In genomic region chr4:134357461-134357771, GRCm38 (mm10) we compare ENCODE assay signal across 7 mouse cellular contexts. TPM values are rescaled to one million over a fixed set of nuclear protein-coding genes. Genes with fewer than 3 reads are reported as not detected.
DNase-seq lines count a peak whose midpoint lies in the region; ATAC-seq and TF ChIP-seq lines count a peak whose summit lies in the region.

No protein-coding gene starts in this region.

- H3K36me3 ChIP-seq in lung, postnatal 0 days (ENCODE audit: insufficient read depth, low read length), result no peaks in the 10 kb centered on the region
- H3K36me3 ChIP-seq in hindbrain, embryonic 10.5 days, result no peaks in the 10 kb centered on the region
- H3K36me3 ChIP-seq in liver, embryonic 15.5 days (replicated peaks), result no peaks in the 10 kb centered on the region
- no peaks in the 10 kb centered on the region for H3K36me3 ChIP-seq in stomach, embryonic 16.5 days (ENCODE audit: control insufficient read depth, insufficient read depth, low read length)

- WGBS in lung, postnatal 0 days, result 34% methylated on average over 17 of the region's 17 CpGs
- 38% methylated on average over 17 of the region's 17 CpGs for WGBS in hindbrain, embryonic 10.5 days
- WGBS in liver, embryonic 15.5 days (ENCODE audit: insufficient replicate concordance), result 40% methylated on average over 17 of the region's 17 CpGs
- 31% methylated on average over 17 of the region's 17 CpGs for WGBS in stomach, embryonic 16.5 days

- H3K9me3 ChIP-seq in lung, postnatal 0 days (ENCODE audit: low read length), result no peaks in the 10 kb centered on the region
- H3K9me3 ChIP-seq in hindbrain, embryonic 10.5 days, result no peaks in the 10 kb centered on the region
- H3K9me3 ChIP-seq in liver, embryonic 15.5 days (replicated peaks), result no peaks in the 10 kb centered on the region
- no peaks in the 10 kb centered on the region for H3K9me3 ChIP-seq in stomach, embryonic 16.5 days (replicated peaks; ENCODE audit: control insufficient read depth, low read length)

- intact Hi-C loops in gastrocnemius, postnatal 14 days (cut with DNase I; ENCODE audit: low total_unique reads), result no loop called here

- no peak for ATAC-seq in lung, postnatal 0 days
- peak; percentile 48 for ATAC-seq in liver, embryonic 15.5 days (ENCODE audit: insufficient read depth)
- no peak; the same call in 1 of the 2 replicates for ATAC-seq in stomach, embryonic 16.5 days (ENCODE audit: insufficient read depth, low FRiP score)

- H3K9ac ChIP-seq in lung, postnatal 0 days (replicated peaks; ENCODE audit: low read depth), result no peak overlapping the region
- no peak overlapping the region for H3K9ac ChIP-seq in liver, embryonic 15.5 days
- peak overlapping the region; percentile 46; the same call in 1 of the 2 replicates for H3K9ac ChIP-seq in stomach, embryonic 16.5 days (ENCODE audit: low read length)

- no peak for DNase-seq in lung, postnatal 0 days (ENCODE audit: low spot score)
- no peak for DNase-seq in lung, adult 18-20 months
- no peak for DNase-seq in hindbrain, embryonic 10.5 days (ENCODE audit: low spot score)
- no peak for DNase-seq in gastrocnemius, postnatal 14 days
- DNase-seq in urinary bladder, adult 18-20 months (ENCODE audit: low spot score in 2 of 2), result no peak

- TF ChIP-seq CTCF in lung, postnatal 0 days (IDR thresholded peaks at IDR 0.05), result no peak

- no peak for TF ChIP-seq EP300 in lung, postnatal 0 days (IDR thresholded peaks at IDR 0.05)

- no peak overlapping the region for H3K4me2 ChIP-seq in lung, postnatal 0 days (replicated peaks; ENCODE audit: low read depth, low read length)
- H3K4me2 ChIP-seq in liver, embryonic 15.5 days, result peak overlapping the region; percentile 46
- peak overlapping the region; percentile 43 for H3K4me2 ChIP-seq in stomach, embryonic 16.5 days (ENCODE audit: low read depth, low read length)

- H3K4me3 ChIP-seq in lung, postnatal 0 days (ENCODE audit: low read depth, low read length), result no peak overlapping the region
- H3K4me3 ChIP-seq in hindbrain, embryonic 10.5 days, result peak overlapping the region; percentile 26
- H3K4me3 ChIP-seq in liver, embryonic 15.5 days (replicated peaks), result no peak overlapping the region
- no peak overlapping the region for H3K4me3 ChIP-seq in stomach, embryonic 16.5 days (replicated peaks; ENCODE audit: low read length)

- H3K4me1 ChIP-seq in lung, postnatal 0 days (ENCODE audit: insufficient read depth, low read depth, low read length), result peaks cover 9% of the 10 kb centered on the region; the same call in 1 of the 2 replicates
- peaks cover 42% of the 10 kb centered on the region for H3K4me1 ChIP-seq in hindbrain, embryonic 10.5 days (replicated peaks)
- peaks cover 13% of the 10 kb centered on the region for H3K4me1 ChIP-seq in liver, embryonic 15.5 days (replicated peaks)
- peaks cover 11% of the 10 kb centered on the region for H3K4me1 ChIP-seq in stomach, embryonic 16.5 days (ENCODE audit: control insufficient read depth, insufficient read depth, low read length)

- no peaks in the 10 kb centered on the region for H3K27me3 ChIP-seq in lung, postnatal 0 days (replicated peaks; ENCODE audit: insufficient read depth, low read length)
- H3K27me3 ChIP-seq in hindbrain, embryonic 10.5 days (ENCODE audit: insufficient read depth, poor library complexity, severe bottlenecking), result peaks cover 50% of the 10 kb centered on the region
- H3K27me3 ChIP-seq in liver, embryonic 15.5 days, result peaks cover 24% of the 10 kb centered on the region
- H3K27me3 ChIP-seq in stomach, embryonic 16.5 days (ENCODE audit: control insufficient read depth, insufficient read depth, low read length), result no peaks in the 10 kb centered on the region

- H3K27ac ChIP-seq in lung, postnatal 0 days (ENCODE audit: low read length), result peak overlapping the region; percentile 52; the same call in 1 of the 2 replicates
- no peak overlapping the region for H3K27ac ChIP-seq in hindbrain, embryonic 10.5 days
- no peak overlapping the region for H3K27ac ChIP-seq in liver, embryonic 15.5 days (replicated peaks)
- peak overlapping the region; percentile 52 for H3K27ac ChIP-seq in stomach, embryonic 16.5 days (ENCODE audit: low read length)

RNA-seq across cellular contexts. Expression of gene Slc30a2, which starts 14.4 kb away (rescaled TPM):
- polyA plus RNA-seq in lung, postnatal 0 days (2015; fragmentation: Nextera tagmentation; extraction: Ambion mirVana), result 0.79 and 1.1 TPM in 2 replicates
- 0.10 TPM in 1 of 2 replicates, not detected in the other for polyA plus RNA-seq in hindbrain, embryonic 10.5 days (2016; fragmentation: Nextera tagmentation; extraction: Ambion mirVana)
- 0.06 TPM in 1 of 2 replicates, not detected in the other for polyA plus RNA-seq in liver, embryonic 15.5 days (2015; fragmentation: Nextera tagmentation; extraction: Ambion mirVana)
- 0.91 and 1.1 TPM in 2 replicates for polyA plus RNA-seq in stomach, embryonic 16.5 days (2015; fragmentation: Nextera tagmentation; extraction: Ambion mirVana)
- 1 to 10 TPM in 1 of 2 experiments, under 1 TPM in 1; 0.47 to 6.3 TPM for total RNA-seq in gastrocnemius, postnatal 14 days (2021)

RNA-seq across cellular contexts. Expression of gene Extl1, which starts 26.2 kb away (rescaled TPM):
- polyA plus RNA-seq in lung, postnatal 0 days (2015; fragmentation: Nextera tagmentation; extraction: Ambion mirVana), result 0.82 and 1.3 TPM in 2 replicates
- 0.25 and 0.63 TPM in 2 replicates for polyA plus RNA-seq in hindbrain, embryonic 10.5 days (2016; fragmentation: Nextera tagmentation; extraction: Ambion mirVana)
- polyA plus RNA-seq in liver, embryonic 15.5 days (2015; fragmentation: Nextera tagmentation; extraction: Ambion mirVana), result 0.09 and 0.22 TPM in 2 replicates
- 1.7 and 2.1 TPM in 2 replicates for polyA plus RNA-seq in stomach, embryonic 16.5 days (2015; fragmentation: Nextera tagmentation; extraction: Ambion mirVana)
- total RNA-seq in gastrocnemius, postnatal 14 days (2021), result 10 to 100 TPM; 36.3 to 37.2 TPM

RNA-seq across cellular contexts. Expression of gene Pafah2, which starts 38.7 kb away (rescaled TPM):
- polyA plus RNA-seq in lung, postnatal 0 days (2015; fragmentation: Nextera tagmentation; extraction: Ambion mirVana), result 14.1 and 16.2 TPM in 2 replicates
- polyA plus RNA-seq in hindbrain, embryonic 10.5 days (2016; fragmentation: Nextera tagmentation; extraction: Ambion mirVana), result 7.9 and 9.5 TPM in 2 replicates
- polyA plus RNA-seq in liver, embryonic 15.5 days (2015; fragmentation: Nextera tagmentation; extraction: Ambion mirVana), result 5.4 and 6.8 TPM in 2 replicates
- 24.7 and 24.8 TPM in 2 replicates for polyA plus RNA-seq in stomach, embryonic 16.5 days (2015; fragmentation: Nextera tagmentation; extraction: Ambion mirVana)
- total RNA-seq in gastrocnemius, postnatal 14 days (2021), result 1 to 10 TPM; 3.2 to 3.4 TPM

RNA-seq across cellular contexts. Expression of gene Trim63, which starts 42.5 kb away (rescaled TPM):
- polyA plus RNA-seq in lung, postnatal 0 days (2015; fragmentation: Nextera tagmentation; extraction: Ambion mirVana), result 0.75 and 1.3 TPM in 2 replicates
- 0.51 and 0.56 TPM in 2 replicates for polyA plus RNA-seq in hindbrain, embryonic 10.5 days (2016; fragmentation: Nextera tagmentation; extraction: Ambion mirVana)
- polyA plus RNA-seq in liver, embryonic 15.5 days (2015; fragmentation: Nextera tagmentation; extraction: Ambion mirVana), result 0.24 and 0.31 TPM in 2 replicates
- 0.37 and 1.4 TPM in 2 replicates for polyA plus RNA-seq in stomach, embryonic 16.5 days (2015; fragmentation: Nextera tagmentation; extraction: Ambion mirVana)
- 100 to 1,000 TPM; 103 to 224 TPM for total RNA-seq in gastrocnemius, postnatal 14 days (2021)

Comparison
In these comparisons a context has a peak if more than half of its experiments do, and no peak if none do; other contexts are left out.
1. H3K27ac ChIP-seq: peak in lung, postnatal 0 days (single experiment) and stomach, embryonic 16.5 days (single experiment); none in hindbrain, embryonic 10.5 days (single experiment) and liver, embryonic 15.5 days (single experiment).